In genomic region chr13:32868843-32869242, GRCm38 (mm10) we compare ENCODE assay signal across 28 mouse cellular contexts. TPM values are rescaled to one million over a fixed set of nuclear protein-coding genes. Genes with fewer than 3 reads are reported as not detected.
"Had no signal": no experiment of that assay in that cellular context is flagged by ENCODE, and none has a peak within 500 bp of the region (broad histone marks: within the 10 kb centered on the region; RNA-seq: fewer than 3 reads in every experiment).

No protein-coding gene starts in this region.

- DNase-seq: liver, postnatal 0 days; lung, adult 2 months; lung, postnatal 14 days; lung, postnatal 36 days; retina, postnatal 1 day; right cerebral cortex, adult 18-20 months; right cerebral cortex, postnatal 25 days; right cerebral cortex, postnatal 4 days; spleen, adult 18-20 months; thymus, adult 18-20 months; thymus, postnatal 14 days; thymus, postnatal 36 days had no signal

- H3K9me3 ChIP-seq: liver, embryonic 15.5 days; lung, embryonic 15.5 days; megakaryocyte, embryonic 14.5 days; midbrain, embryonic 10.5 days; midbrain, embryonic 13.5 days; midbrain, embryonic 15.5 days; neural tube, embryonic 12.5 days had no signal

- H3K4me1 ChIP-seq: liver, embryonic 15.5 days; lung, embryonic 15.5 days; midbrain, embryonic 15.5 days; neural tube, embryonic 12.5 days had no signal

- H3K27ac ChIP-seq: liver, embryonic 15.5 days; lung, embryonic 15.5 days; macrophage; midbrain, embryonic 10.5 days; midbrain, embryonic 13.5 days; midbrain, embryonic 15.5 days; neural tube, embryonic 12.5 days had no signal

- H3K27me3 ChIP-seq: liver, embryonic 15.5 days; lung, embryonic 15.5 days; midbrain, embryonic 15.5 days; neural tube, embryonic 12.5 days had no signal

- H3K36me3 ChIP-seq: liver, embryonic 15.5 days; lung, embryonic 15.5 days; midbrain, embryonic 10.5 days; midbrain, embryonic 13.5 days; midbrain, embryonic 15.5 days; neural tube, embryonic 12.5 days had no signal

- H3K9ac ChIP-seq: liver, embryonic 15.5 days; liver, postnatal 0 days; lung, embryonic 15.5 days; midbrain, embryonic 13.5 days; midbrain, embryonic 15.5 days; neural tube, embryonic 12.5 days had no signal

- H3K4me2 ChIP-seq: liver, embryonic 15.5 days; lung, embryonic 15.5 days; midbrain, embryonic 13.5 days; midbrain, embryonic 15.5 days; neural tube, embryonic 12.5 days had no signal

- H3K4me3 ChIP-seq: liver, embryonic 15.5 days; lung, embryonic 15.5 days; megakaryocyte, embryonic 14.5 days; midbrain, embryonic 10.5 days; midbrain, embryonic 13.5 days; midbrain, embryonic 15.5 days; neural tube, embryonic 12.5 days had no signal

- ATAC-seq: liver, postnatal 0 days; lung, postnatal 0 days; midbrain, embryonic 13.5 days; midbrain, embryonic 15.5 days had no signal

RNA-seq across cellular contexts. Expression of gene Serpinb1c, which starts 29.2 kb away (rescaled TPM):
- total RNA-seq: monocyte, adult 5-6 weeks; neutrophil, adult 5-6 weeks had no signal
- polyA plus RNA-seq: liver, embryonic 15.5 days; liver, postnatal 0 days; lung, adult 2 months; lung, embryonic 15.5 days; midbrain, embryonic 10.5 days; midbrain, embryonic 13.5 days; midbrain, embryonic 15.5 days; midbrain, postnatal 0 days; neural tube, embryonic 12.5 days; small intestine, adult 2 months; stomach, embryonic 14.5 days; stomach, embryonic 16.5 days; thymus, postnatal 0 days had no signal
